Mouse (Mus musculus) forebrain, postnatal 0 days (tissue): Measurements from ENCODE around the gene Lhfpl2. TPM values are rescaled to one million over a fixed set of nuclear protein-coding genes. Genes with fewer than 3 reads are reported as not detected.

Source experiments
- ATAC-seq: fragments of 200-750 bp; cut with Nextera tagmentation; 2 replicates; pipeline ENCODE4 v1.8.0; 2017; ENCODE audit warnings: mild to moderate bottlenecking, moderate library complexity
- DNase-seq: peaks from one replicate; pipeline ENCODE4 v3.0.0-alpha.2; 2015
- H3K27ac ChIP-seq: fragments of 300-500 bp; sonication (generic); 2 replicates; pipeline ENCODE4 v1.5.1; 2014; ENCODE audit warnings: low read depth, mild to moderate bottlenecking, antibody characterized with exemption, low read length, moderate library complexity, mixed read lengths
- H3K27me3 ChIP-seq: fragments of 300-500 bp; sonication (generic); 2 replicates; pipeline ENCODE4 v1.6.1; 2014; ENCODE audit warnings: mild to moderate bottlenecking, low read length, mixed read lengths; ENCODE audit not compliant: insufficient read depth
- H3K36me3 ChIP-seq: fragments of 300-500 bp; sonication (generic); 2 replicates; pipeline ENCODE4 v1.6.1; 2014; ENCODE audit warnings: mild to moderate bottlenecking, moderate library complexity; ENCODE audit not compliant: insufficient read depth
- H3K4me1 ChIP-seq: fragments of 300-500 bp; sonication (generic); 2 replicates; pipeline ENCODE4 v1.6.1; 2014; ENCODE audit warnings: antibody characterized with exemption; ENCODE audit not compliant: insufficient read depth
- H3K4me2 ChIP-seq: fragments of 300-500 bp; sonication (generic); 2 replicates; pipeline ENCODE4 v1.6.1; 2014; ENCODE audit warnings: low read depth, mild to moderate bottlenecking, moderate library complexity
- H3K4me3 ChIP-seq: fragments of 300-500 bp; sonication (generic); 2 replicates; pipeline ENCODE4 v1.5.1; 2014; ENCODE audit warnings: low read depth, low read length, mixed read lengths
- H3K9ac ChIP-seq: fragments of 300-500 bp; sonication (generic); 2 replicates; pipeline ENCODE4 v1.6.1; 2014; ENCODE audit warnings: mild to moderate bottlenecking
- H3K9me3 ChIP-seq: fragments of 300-500 bp; sonication (generic); 2 replicates; pipeline ENCODE4 v1.6.1; 2016; ENCODE audit warnings: low read length
- CTCF ChIP-seq: sonication (generic); IDR thresholded peaks from 2 replicates; pipeline ENCODE4 v1.5.1; 2016; ENCODE audit warnings: antibody characterized with exemption, control low read depth, low read depth
- whole genome bisulfite sequencing: fragments of 180-500 bp; shearing (Covaris S2); extraction: QIAGEN DNeasy Blood & Tissue Kit; methylation state at CpG from one replicate; pipeline ENCODE4 v1.1.7; 2014; 5-methylcytosine and 5-hydroxymethylcytosine counted together
- polyA plus RNA-seq: library from polyadenylated mRNA; unstranded; fragments of >200 nt; fragmentation: Nextera tagmentation; extraction: Ambion mirVana; gene quantifications from 2 replicates; pipeline ENCODE4 v1.2.1, GENCODE M21; 2015
- total RNA-seq: library from RNA; depleted of rRNA; stranded (reverse); fragments of >200 nt; gene quantifications from 2 replicates; pipeline ENCODE4 v1.2.3, GENCODE M21; 2014

Lhfpl2 gene
- total and polyA plus RNA-seq, 2 experiments from 2014 or later, result 13.3 to 23.6 TPM

DNA sequence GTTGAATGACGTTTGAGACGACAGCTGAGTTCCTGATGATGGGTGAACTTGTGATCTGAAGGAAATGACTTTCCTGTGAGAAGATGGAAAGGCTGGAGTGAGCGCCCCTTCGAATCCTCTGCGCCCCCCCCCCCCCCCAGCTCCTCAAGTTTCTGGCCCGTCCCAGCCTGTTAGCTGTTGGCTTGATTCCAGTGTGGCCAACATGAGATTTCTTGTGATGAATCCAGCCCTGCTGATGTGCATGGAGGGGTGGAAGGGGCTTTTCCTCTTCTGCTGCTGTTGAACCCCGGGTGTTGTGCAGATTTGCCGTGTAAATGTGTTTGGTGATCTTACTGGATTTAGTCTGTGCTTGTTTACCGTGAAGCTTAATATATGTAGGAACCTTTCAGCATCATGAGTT, 31.2 kb downstream of the Lhfpl2 start:
- no peak overlapping the region for H3K4me3 ChIP-seq
- no peak overlapping the region for H3K4me2 ChIP-seq
- 91% methylated on average over 9 of the region's 9 CpGs for WGBS
- TF ChIP-seq CTCF, result no peak
- no peaks in the 10 kb centered on the region for H3K27me3 ChIP-seq
- DNase-seq (no peak), ATAC-seq (no peak)
- H3K4me1 ChIP-seq, result no peaks in the 10 kb centered on the region
- no peak overlapping the region for H3K27ac ChIP-seq
- no peaks in the 10 kb centered on the region for H3K36me3 ChIP-seq
- H3K9me3 ChIP-seq, result no peaks in the 10 kb centered on the region
- H3K9ac ChIP-seq, result no peak overlapping the region

- H3K9me3 ChIP-seq, result no peaks in the 10 kb centered on the region
- H3K27ac ChIP-seq, result no peak overlapping the region
- no peak for TF ChIP-seq CTCF
- H3K36me3 ChIP-seq, result no peaks in the 10 kb centered on the region
- WGBS, result 88% methylated on average over 9 of the region's 9 CpGs
- H3K4me2 ChIP-seq, result no peak overlapping the region
- ATAC-seq, result no peak
- no peak overlapping the region for H3K9ac ChIP-seq
- no peaks in the 10 kb centered on the region for H3K4me1 ChIP-seq
- H3K4me3 ChIP-seq, result no peak overlapping the region
- DNase-seq, result no peak
- H3K27me3 ChIP-seq, result no peaks in the 10 kb centered on the region
These were observed 31.7 kb downstream of the Lhfpl2 start for GRCm38 (mm10) chr13:94089286-94089685.

DNA sequence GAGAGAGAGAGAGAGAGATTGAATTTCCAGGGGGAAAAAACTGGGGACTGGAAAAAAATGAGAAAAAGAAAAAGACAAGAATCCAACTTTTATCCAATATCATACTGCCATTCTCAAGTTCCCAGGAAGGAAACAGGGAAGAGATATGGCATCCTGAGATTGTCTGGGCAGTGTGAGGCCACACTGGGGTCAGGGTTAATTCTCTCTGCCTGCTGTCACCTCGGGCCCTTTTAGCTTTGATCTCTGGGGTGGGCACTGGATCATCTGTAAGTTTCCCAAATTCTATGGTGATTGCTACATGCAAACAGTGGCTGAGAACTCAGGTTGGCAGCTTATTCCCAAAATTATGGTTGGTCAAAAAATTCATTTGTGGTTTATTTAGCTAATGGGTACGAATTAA, 33.8 kb downstream of the Lhfpl2 start:
- Histone ChIP-seq H3K4me1 (no peaks in the 10 kb centered on the region), H3K4me2 (no peak overlapping the region), H3K27ac (no peak overlapping the region), H3K36me3 (no peaks in the 10 kb centered on the region), H3K4me3 (no peak overlapping the region), H3K27me3 (no peaks in the 10 kb centered on the region), H3K9ac (no peak overlapping the region), H3K9me3 (no peaks in the 10 kb centered on the region)
- ATAC-seq (no peak), DNase-seq (no peak)
- WGBS, result 61% methylated on average over 2 of the region's 2 CpGs
- TF ChIP-seq CTCF, result no peak

- TF ChIP-seq CTCF, result no peak
- H3K9ac ChIP-seq, result no peak overlapping the region
- no peak for ATAC-seq
- H3K4me1 ChIP-seq, result peaks cover 3% of the 10 kb centered on the region; the same call in 1 of the 2 replicates
- 84% methylated on average over 4 of the region's 4 CpGs for WGBS
- no peak overlapping the region for H3K4me2 ChIP-seq
- no peaks in the 10 kb centered on the region for H3K9me3 ChIP-seq
- H3K36me3 ChIP-seq, result no peaks in the 10 kb centered on the region
- DNase-seq, result no peak
- H3K27me3 ChIP-seq, result no peaks in the 10 kb centered on the region
- H3K4me3 ChIP-seq, result no peak overlapping the region
- no peak overlapping the region for H3K27ac ChIP-seq
These were observed 36.6 kb downstream of the Lhfpl2 start for GRCm38 (mm10) chr13:94094176-94094575.

DNA sequence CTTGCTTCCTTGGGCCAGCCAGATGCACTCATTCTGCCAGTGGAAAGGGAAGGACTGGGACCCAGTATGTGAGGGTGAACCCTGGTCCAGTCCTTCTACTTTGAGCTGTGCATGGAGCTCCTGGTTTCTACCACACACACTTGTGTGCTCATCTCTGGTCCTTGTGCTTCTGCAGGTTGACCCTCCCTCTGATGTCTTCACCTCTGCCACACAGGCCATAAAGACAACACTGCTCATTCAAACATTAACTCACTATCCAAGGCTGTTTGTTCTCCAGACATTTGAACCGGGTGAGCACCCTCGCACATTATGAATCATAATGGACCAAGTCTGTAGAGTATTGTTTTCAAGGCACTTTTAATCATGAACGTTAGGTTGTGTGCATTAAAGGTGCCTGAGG, 37.0 kb downstream of the Lhfpl2 start:
- no peak overlapping the region for H3K27ac ChIP-seq
- H3K4me3 ChIP-seq, result no peak overlapping the region
- no peaks in the 10 kb centered on the region for H3K27me3 ChIP-seq
- WGBS, result 82% methylated on average over 3 of the region's 3 CpGs
- H3K4me1 ChIP-seq, result peaks cover 3% of the 10 kb centered on the region; the same call in 1 of the 2 replicates
- ATAC-seq, result no peak
- H3K9me3 ChIP-seq, result no peaks in the 10 kb centered on the region
- H3K4me2 ChIP-seq, result no peak overlapping the region
- DNase-seq, result no peak
- no peaks in the 10 kb centered on the region for H3K36me3 ChIP-seq
- TF ChIP-seq CTCF, result no peak
- H3K9ac ChIP-seq, result no peak overlapping the region

DNA sequence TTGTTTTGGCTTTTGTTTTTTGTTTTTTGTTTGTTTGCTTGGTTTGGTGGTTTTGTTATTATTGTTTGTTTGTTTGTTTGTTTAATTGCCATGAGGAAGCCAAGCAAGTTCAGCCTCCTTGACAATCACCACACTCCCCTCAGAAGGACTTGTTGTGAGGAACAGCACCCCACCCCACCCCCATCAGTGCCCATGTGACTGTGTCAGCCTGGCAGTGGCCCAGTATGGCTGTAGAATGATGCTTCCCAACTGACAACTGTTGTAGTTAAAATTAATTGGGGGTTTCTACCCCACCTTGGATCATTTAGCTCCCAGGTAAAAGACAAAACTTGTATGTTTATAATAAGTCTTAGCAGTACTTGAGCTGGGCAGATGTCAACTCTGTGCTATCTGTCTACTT, 37.6 kb downstream of the Lhfpl2 start:
- TF ChIP-seq CTCF, result no peak
- no peak overlapping the region for H3K9ac ChIP-seq
- no peak for ATAC-seq
- no peaks in the 10 kb centered on the region for H3K36me3 ChIP-seq
- H3K4me2 ChIP-seq, result no peak overlapping the region
- DNase-seq, result no peak
- peaks cover 3% of the 10 kb centered on the region; the same call in 1 of the 2 replicates for H3K4me1 ChIP-seq
- no peaks in the 10 kb centered on the region for H3K9me3 ChIP-seq
- no peaks in the 10 kb centered on the region for H3K27me3 ChIP-seq
- H3K4me3 ChIP-seq, result no peak overlapping the region
- no peak overlapping the region for H3K27ac ChIP-seq

- H3K4me2 ChIP-seq, result no peak overlapping the region
- no peak for TF ChIP-seq CTCF
- no peak for DNase-seq
- H3K9me3 ChIP-seq, result no peaks in the 10 kb centered on the region
- no peaks in the 10 kb centered on the region for H3K36me3 ChIP-seq
- WGBS, result 81% methylated on average over 2 of the region's 2 CpGs
- peaks cover 3% of the 10 kb centered on the region; the same call in 1 of the 2 replicates for H3K4me1 ChIP-seq
- H3K9ac ChIP-seq, result no peak overlapping the region
- H3K4me3 ChIP-seq, result no peak overlapping the region
- H3K27me3 ChIP-seq, result no peaks in the 10 kb centered on the region
- no peak for ATAC-seq
- H3K27ac ChIP-seq, result no peak overlapping the region
These were observed 40.1 kb downstream of the Lhfpl2 start for GRCm38 (mm10) chr13:94097667-94098066.
